Mouse (Mus musculus) liver, embryonic 13.5 days (tissue): ENCODE measurements around the gene Mt3. TPM values are rescaled to one million over a fixed set of nuclear protein-coding genes. Genes with fewer than 3 reads are reported as not detected.

Experiments
- ATAC-seq: fragments of 200-750 bp; cut with Nextera tagmentation; 2 replicates; pipeline ENCODE4 v1.8.0; 2017; ENCODE audit warnings: low read depth, mild to moderate bottlenecking, moderate number of reproducible peaks, moderate library complexity
- DNase-seq: peaks from one replicate; pipeline ENCODE4 v3.0.0; 2022
- H3K27ac ChIP-seq: fragments of 300-500 bp; sonication (generic); 2 replicates; pipeline ENCODE4 v1.5.1; 2015; ENCODE audit warnings: moderate library complexity, mild to moderate bottlenecking, inconsistent platforms
- H3K27me3 ChIP-seq: fragments of 300-500 bp; sonication (generic); 2 replicates; pipeline ENCODE4 v1.6.1; 2015; ENCODE audit warnings: mild to moderate bottlenecking, inconsistent platforms
- H3K36me3 ChIP-seq: fragments of 300-500 bp; sonication (generic); 2 replicates; pipeline ENCODE4 v1.6.1; 2015; ENCODE audit warnings: mild to moderate bottlenecking, inconsistent platforms
- H3K4me1 ChIP-seq: fragments of 300-500 bp; sonication (generic); replicated peaks from 2 replicates; pipeline ENCODE4 v1.6.1; 2015; ENCODE audit warnings: inconsistent platforms
- H3K4me2 ChIP-seq: fragments of 300-500 bp; sonication (generic); 2 replicates; pipeline ENCODE4 v1.6.1; 2015; ENCODE audit warnings: inconsistent platforms, mild to moderate bottlenecking, moderate library complexity
- H3K4me3 ChIP-seq: fragments of 300-500 bp; sonication (generic); replicated peaks from 2 replicates; pipeline ENCODE4 v1.5.1; 2015; ENCODE audit warnings: mild to moderate bottlenecking, inconsistent platforms
- H3K9ac ChIP-seq: fragments of 300-500 bp; sonication (generic); 2 replicates; pipeline ENCODE4 v1.6.1; 2015; ENCODE audit warnings: mild to moderate bottlenecking, inconsistent platforms
- H3K9me3 ChIP-seq: fragments of 300-500 bp; sonication (generic); replicated peaks from 2 replicates; pipeline ENCODE4 v1.6.1; 2016; ENCODE audit warnings: inconsistent platforms
- WGBS: fragments of 180-500 bp; shearing (Covaris S2); methylation state at CpG from one replicate; pipeline ENCODE4 v1.1.7; 2015; ENCODE audit not compliant: insufficient replicate concordance; 5-methylcytosine and 5-hydroxymethylcytosine counted together
- polyA plus RNA-seq: library from polyadenylated mRNA; unstranded; fragments of >200 nt; fragmentation: Nextera tagmentation; extraction: Ambion mirVana; gene quantifications from 2 replicates; pipeline ENCODE4 v1.2.1, GENCODE M21; 2015

Mt3 gene
- polyA plus RNA-seq, 1 experiment from 2014 or later, result 0.47 TPM

- H3K36me3 ChIP-seq, result no peaks in the 10 kb centered on the region
- peak overlapping the region; percentile 96 for H3K27ac ChIP-seq
- no peak for DNase-seq
- H3K4me2 ChIP-seq, result peak overlapping the region; percentile 70
- no peak for ATAC-seq
- H3K9ac ChIP-seq, result peak overlapping the region; percentile 72
- H3K27me3 ChIP-seq, result peaks cover 45% of the 10 kb centered on the region
- H3K4me1 ChIP-seq, result peaks cover 85% of the 10 kb centered on the region
- no peaks in the 10 kb centered on the region for H3K9me3 ChIP-seq
- peak overlapping the region; percentile 34 for H3K4me3 ChIP-seq
- 42% methylated on average over 21 of the region's 21 CpGs for WGBS
Measured at GRCm38 (mm10) chr8:94187290-94188002, 35.0 kb downstream of the Mt3 start.

- Histone ChIP-seq H3K27me3 (peaks cover 37% of the 10 kb centered on the region), H3K4me3 (no peak overlapping the region), H3K4me2 (no peak overlapping the region), H3K9ac (0 out of 2 replicates have a peak overlapping the region, but pooled peaks have one; percentile 63), H3K9me3 (no peaks in the 10 kb centered on the region), H3K36me3 (no peaks in the 10 kb centered on the region), H3K27ac (no peak overlapping the region), H3K4me1 (peaks cover 66% of the 10 kb centered on the region)
- no peak for DNase-seq
- ATAC-seq, result no peak
- WGBS, result 60% methylated on average over 13 of the region's 13 CpGs
Measured at GRCm38 (mm10) chr8:94189275-94190031, 37.0 kb downstream of the Mt3 start.

GRCm38 (mm10) chr8:94191101-94191691 is 38.8 kb downstream of the Mt3 start:
- ATAC-seq, result peak; percentile 25
- peak overlapping the region; percentile 71 for H3K27ac ChIP-seq

GRCm38 (mm10) chr8:94192926-94193325 is 40.5 kb downstream of the Mt3 start:
- no peak for ATAC-seq

More at GRCm38 (mm10) chr8:94191101-94191691, 38.8 kb downstream of the Mt3 start:
- Histone ChIP-seq H3K9me3 (no peaks in the 10 kb centered on the region), H3K4me1 (peaks cover 49% of the 10 kb centered on the region), H3K36me3 (no peaks in the 10 kb centered on the region), H3K4me2 (peak overlapping the region; percentile 72), H3K9ac (peak overlapping the region; percentile 63), H3K27me3 (peaks cover 28% of the 10 kb centered on the region), H3K4me3 (peak overlapping the region; percentile 54)
- 7% methylated on average over 21 of the region's 21 CpGs for WGBS
- DNase-seq, result peak; percentile 80

GRCm38 (mm10) chr8:94194591-94195223 is 42.3 kb downstream of the Mt3 start:
- ATAC-seq (no peak), DNase-seq (no peak)
- H3K9ac ChIP-seq, result no peak overlapping the region
- H3K27ac ChIP-seq, result no peak overlapping the region
- peaks cover 23% of the 10 kb centered on the region for H3K4me1 ChIP-seq
- no peak overlapping the region for H3K4me3 ChIP-seq
- H3K27me3 ChIP-seq, result 0 out of 2 replicates have a peak, but pooled peaks cover 5% of the 10 kb centered on the region
- no peak overlapping the region for H3K4me2 ChIP-seq
- no peaks in the 10 kb centered on the region for H3K9me3 ChIP-seq
- WGBS, result 78% methylated on average over 7 of the region's 7 CpGs
- no peaks in the 10 kb centered on the region for H3K36me3 ChIP-seq

More at GRCm38 (mm10) chr8:94192926-94193325, 40.5 kb downstream of the Mt3 start:
- Histone ChIP-seq H3K9ac (no peak overlapping the region), H3K27me3 (peaks cover 18% of the 10 kb centered on the region), H3K27ac (no peak overlapping the region), H3K4me1 (peaks cover 32% of the 10 kb centered on the region), H3K9me3 (no peaks in the 10 kb centered on the region), H3K36me3 (no peaks in the 10 kb centered on the region), H3K4me3 (no peak overlapping the region), H3K4me2 (no peak overlapping the region)
- DNase-seq, result no peak
- 67% methylated on average over 1 of the region's 1 CpGs for WGBS

- ATAC-seq (no peak), DNase-seq (peak; percentile 53)
- peaks cover 7% of the 10 kb centered on the region; the same call in 1 of the 2 replicates for H3K27me3 ChIP-seq
- H3K36me3 ChIP-seq, result no peaks in the 10 kb centered on the region
- H3K4me1 ChIP-seq, result peaks cover 3% of the 10 kb centered on the region; the same call in 1 of the 2 replicates
- H3K27ac ChIP-seq, result no peak overlapping the region
- H3K4me2 ChIP-seq, result no peak overlapping the region
- H3K4me3 ChIP-seq, result no peak overlapping the region
- no peak overlapping the region for H3K9ac ChIP-seq
- 44% methylated on average over 10 of the region's 10 CpGs for WGBS
- H3K9me3 ChIP-seq, result no peaks in the 10 kb centered on the region
Measured at GRCm38 (mm10) chr8:94199202-94199869, 46.9 kb downstream of the Mt3 start.

Other genes starting within 250 kb of the Mt3 start
- gene Amfr, start 139.8 kb upstream of the Mt3 start, polyA plus RNA-seq, result 44.1 and 45.6 TPM in 2 replicates
- gene Nudt21, start 115.6 kb upstream of the Mt3 start, polyA plus RNA-seq, result 97.3 and 110 TPM in 2 replicates
- gene Ogfod1, start 115.4 kb upstream of the Mt3 start, polyA plus RNA-seq, result 4.8 and 6.4 TPM in 2 replicates
- 2.9 and 4.2 TPM in 2 replicates for gene Bbs2, start 53.7 kb upstream of the Mt3 start, polyA plus RNA-seq
- gene Mt4, start 15.4 kb upstream of the Mt3 start, polyA plus RNA-seq, result 0.78 and 0.98 TPM in 2 replicates
- gene Mt2, start 20.1 kb downstream of the Mt3 start, polyA plus RNA-seq, result 1,104 and 1,162 TPM in 2 replicates
- gene Mt1, start 26.5 kb downstream of the Mt3 start, polyA plus RNA-seq, result 3,562 and 4,215 TPM in 2 replicates
- gene Nup93, start 62.0 kb downstream of the Mt3 start, polyA plus RNA-seq, result 58.7 and 65.6 TPM in 2 replicates
- not detected in 2 replicates for gene Slc12a3, start 176.6 kb downstream of the Mt3 start, polyA plus RNA-seq
- 78.4 and 84.2 TPM in 2 replicates for gene Herpud1, start 233.8 kb downstream of the Mt3 start, polyA plus RNA-seq